Mouse (Mus musculus) lung, postnatal 10 days (tissue): ENCODE measurements at regions not wholly inside any gene's neighbourhood (a gene's known extent, or its start where the extent isn't known, plus 50 kb on each side); places are given as distances from the start of the nearest gene placed in this dataset.
A peak's percentile ranks its signal among the peaks of the same experiment; 100 is the strongest.

ENCODE experiments used
- DNase-seq: peaks from one replicate; pipeline ENCODE4 v3.0.0; 2021

DNA sequence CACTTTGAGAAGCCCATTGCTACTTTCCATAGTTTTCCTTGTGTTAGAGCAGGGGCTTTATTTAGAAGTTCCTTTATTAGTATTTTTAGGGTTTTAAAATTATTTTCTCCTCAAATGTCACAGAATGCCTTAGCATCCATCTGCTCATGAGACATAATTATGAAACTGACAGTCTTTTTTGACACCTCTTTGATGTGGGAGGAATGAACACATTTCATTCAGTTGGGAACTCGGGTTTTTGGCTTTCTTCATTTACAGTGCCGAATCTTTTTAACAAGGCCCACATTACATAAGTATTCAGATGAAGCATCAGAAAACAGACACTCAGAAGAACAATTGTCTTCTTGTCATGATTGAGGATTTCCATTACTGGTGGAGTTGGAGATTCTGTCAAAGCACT is 843.6 kb downstream of the Lrrtm4 start:
- no peak for DNase-seq

DNA sequence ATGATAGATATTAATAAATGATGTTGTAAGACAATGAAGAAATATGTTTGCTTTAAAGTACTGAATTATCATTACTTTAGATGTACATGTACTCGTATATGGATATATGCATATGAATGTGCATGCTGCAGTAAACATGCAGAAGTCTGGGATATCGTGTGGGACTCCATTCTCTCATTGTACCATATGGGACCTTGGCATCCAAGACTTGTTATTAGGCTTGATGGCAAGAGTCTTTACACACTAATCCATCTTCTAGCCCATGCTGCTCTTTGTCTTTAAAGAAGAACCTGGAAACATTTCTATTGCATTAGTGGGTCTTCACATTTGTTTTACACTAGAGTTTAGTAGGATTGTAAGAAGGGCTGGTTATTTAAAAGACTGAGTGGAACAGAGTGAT is 844.1 kb downstream of the Lrrtm4 start:
- no peak for DNase-seq

DNA sequence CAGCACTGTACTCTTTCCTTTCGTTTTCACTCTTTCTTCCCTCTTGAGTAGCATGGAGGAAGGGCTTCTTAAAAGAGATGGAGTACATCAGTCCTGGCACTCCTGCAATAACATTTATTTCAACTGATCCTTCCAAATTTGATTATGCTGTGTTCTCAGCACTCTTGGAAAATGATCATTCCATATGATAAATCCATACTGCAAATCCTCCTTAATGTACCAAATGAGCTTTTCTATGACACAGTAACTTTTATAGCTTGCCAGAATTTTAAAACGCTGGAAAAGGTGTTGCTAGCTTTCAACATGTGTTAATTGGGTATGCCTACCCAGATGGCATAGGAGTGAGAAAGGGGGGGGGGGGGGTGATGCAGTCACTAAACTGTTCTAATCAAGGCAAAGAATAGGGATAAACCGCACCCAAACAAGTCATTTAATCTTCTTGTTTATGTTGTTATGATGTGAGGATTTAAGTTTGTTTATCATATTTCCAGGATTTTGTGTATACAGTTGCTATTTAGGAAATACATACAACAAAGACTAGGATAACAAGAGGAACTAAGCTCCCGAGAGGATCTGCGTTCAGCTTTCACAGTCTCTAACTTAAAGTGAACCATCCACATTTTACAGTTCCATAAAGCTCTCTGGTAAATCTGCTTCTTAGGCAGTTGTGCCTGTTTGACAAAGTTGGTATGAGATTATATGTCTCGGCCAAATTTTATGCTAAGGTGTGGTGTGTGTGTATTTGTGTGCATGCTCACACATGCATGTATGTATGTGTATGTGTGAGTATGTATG is 847.3 kb downstream of the Lrrtm4 start:
- no peak for DNase-seq

GRCm38 (mm10) chr6:80885363-80885762 is 866.7 kb downstream of the Lrrtm4 start:
- no peak for DNase-seq

DNA sequence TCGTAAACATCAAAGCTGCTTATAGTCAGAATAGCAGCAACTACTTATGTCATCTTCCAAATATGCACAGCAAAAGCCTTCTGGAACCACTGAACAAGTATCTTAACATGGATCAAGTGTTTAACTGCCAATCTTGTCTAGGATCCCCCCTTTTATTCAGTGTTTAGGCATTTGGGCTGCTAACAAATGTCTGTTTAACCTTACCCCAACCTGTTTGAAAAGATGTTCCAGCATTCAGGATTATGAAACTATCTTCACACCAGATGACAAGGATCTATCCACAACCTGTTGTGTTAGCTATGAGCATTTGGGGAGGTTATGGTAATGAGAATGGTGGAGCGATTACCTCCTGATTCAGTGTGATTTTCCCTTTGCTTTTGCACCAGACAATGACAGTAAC is 886.5 kb downstream of the Lrrtm4 start:
- no peak for DNase-seq

DNA sequence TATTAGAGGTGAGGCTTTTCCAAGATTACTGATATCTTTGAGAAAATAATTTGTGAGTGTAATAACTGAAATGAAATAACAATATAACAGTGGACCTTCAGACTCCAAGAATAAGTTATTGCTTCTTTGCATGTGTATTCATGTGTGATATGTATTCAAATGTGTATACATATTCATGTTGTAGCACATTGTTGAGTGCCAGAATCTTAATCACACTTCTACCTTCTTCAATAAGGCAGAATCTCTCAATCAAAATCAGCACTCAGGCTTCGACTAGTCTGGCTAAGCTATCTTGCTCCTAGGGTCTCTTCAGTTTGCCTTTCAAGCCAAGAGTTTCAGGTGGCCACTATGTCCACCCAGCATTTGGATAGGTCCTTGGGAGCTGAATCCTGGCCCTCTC is 911.1 kb downstream of the Lrrtm4 start:
- DNase-seq: no peak

- DNase-seq: no peak
Measured at GRCm38 (mm10) chr6:80975162-80975561, 948.3 kb upstream of the Gcfc2 start.

DNA sequence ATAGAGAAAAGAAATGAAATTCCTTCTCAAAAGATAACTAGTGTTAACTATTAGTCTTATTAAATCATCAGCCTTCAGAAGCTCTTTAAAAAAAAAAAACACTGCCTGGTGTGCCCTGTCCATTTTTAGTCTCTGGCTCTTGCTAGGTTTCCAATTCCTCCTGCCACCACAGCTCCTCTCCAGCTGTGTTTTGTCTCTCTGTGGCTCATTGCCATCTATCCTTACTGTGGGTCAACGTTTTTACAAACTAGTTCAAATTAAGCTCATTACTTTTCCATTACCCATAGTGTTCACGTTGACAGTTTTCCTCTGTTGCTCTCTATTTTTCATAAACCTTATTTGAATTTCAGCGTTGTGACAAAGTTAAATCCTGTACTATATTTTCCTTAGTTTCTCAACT is 930.0 kb upstream of the Gcfc2 start:
- peak; percentile 66 for DNase-seq

DNA sequence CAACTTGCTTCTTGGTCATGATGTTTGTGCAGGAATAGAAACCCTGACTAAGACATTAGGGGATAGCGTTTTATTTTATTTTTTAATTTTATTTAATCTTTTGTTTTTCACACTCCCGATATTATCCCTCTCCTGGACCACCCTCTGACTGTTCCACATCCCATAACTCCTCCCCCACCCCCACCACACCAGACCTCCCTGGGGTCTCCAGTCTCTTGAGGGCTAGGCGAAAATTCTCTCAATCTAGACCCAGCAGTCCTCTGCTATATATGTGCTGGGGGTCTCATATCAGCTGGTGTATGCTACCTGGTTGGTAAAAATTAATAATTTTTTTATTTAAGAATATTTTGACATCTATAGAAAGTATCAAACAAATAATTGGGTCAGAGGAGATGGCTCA is 898.9 kb upstream of the Gcfc2 start:
- DNase-seq: no peak
